Mouse (Mus musculus): ENCODE results near the gene Cd52. TPM values are rescaled to one million over a fixed set of nuclear protein-coding genes. Genes with fewer than 3 reads are reported as not detected.

Gene Cd52
- polyA plus RNA-seq, 1 experiment from 2014 or later = 20.3 TPM

GRCm38 (mm10) chr4:134067383-134067782 is 27.5 kb downstream of the Cd52 start:
- Histone ChIP-seq H3K27me3 (ENCODE audit: control insufficient read depth, insufficient read depth, low read length) (no peaks in the 10 kb centered on the region), H3K4me2 (replicated peaks; ENCODE audit: low read depth) (peak overlapping the region; percentile 47; the same call in 1 of the 2 replicates), H3K4me1 (replicated peaks; ENCODE audit: control insufficient read depth, insufficient read depth) (0 out of 2 replicates have a peak, but pooled peaks cover 3% of the 10 kb centered on the region), H3K4me3 (ENCODE audit: low read depth, low read length) (no peak overlapping the region), H3K27ac (replicated peaks) (peak overlapping the region; percentile 88), H3K9me3 (ENCODE audit: control insufficient read depth, low read length) (no peaks in the 10 kb centered on the region), H3K36me3 (ENCODE audit: control insufficient read depth, insufficient read depth, low read length) (no peaks in the 10 kb centered on the region), H3K9ac (ENCODE audit: low read length) (peak overlapping the region; percentile 43; the same call in 1 of the 2 replicates)
- TF ChIP-seq CTCF (IDR thresholded peaks at IDR 0.05; ENCODE audit: low read depth) = no peak
- no peak for TF ChIP-seq EP300 (optimal IDR thresholded peaks at IDR 0.05)
- peak; percentile 74 for ATAC-seq (ENCODE audit: low FRiP score, low TSS enrichment)
- WGBS = 59% methylated on average over 8 of the region's 8 CpGs
- peak; percentile 71 for DNase-seq (ENCODE audit: low spot score)

- no peaks in the 10 kb centered on the region for H3K9me3 ChIP-seq (ENCODE audit: control insufficient read depth, low read length)
- 15% methylated on average over 23 of the region's 23 CpGs for WGBS
- DNase-seq (ENCODE audit: low spot score) = peak; percentile 83
- H3K4me3 ChIP-seq (ENCODE audit: low read depth, low read length) = peak overlapping the region; percentile 27; the same call in 1 of the 2 replicates
- peak; percentile 51 for ATAC-seq (ENCODE audit: low FRiP score, low TSS enrichment)
- no peaks in the 10 kb centered on the region for H3K36me3 ChIP-seq (ENCODE audit: control insufficient read depth, insufficient read depth, low read length)
- H3K27me3 ChIP-seq (ENCODE audit: control insufficient read depth, insufficient read depth, low read length) = no peaks in the 10 kb centered on the region; the same call in 1 of the 2 replicates
- H3K4me2 ChIP-seq (replicated peaks; ENCODE audit: low read depth) = peak overlapping the region; percentile 47
- no peak for TF ChIP-seq EP300 (optimal IDR thresholded peaks at IDR 0.05)
- no peak for TF ChIP-seq CTCF (IDR thresholded peaks at IDR 0.05; ENCODE audit: low read depth)
- H3K4me1 ChIP-seq (replicated peaks; ENCODE audit: control insufficient read depth, insufficient read depth) = 0 out of 2 replicates have a peak, but pooled peaks cover 3% of the 10 kb centered on the region
- peak overlapping the region; percentile 74 for H3K27ac ChIP-seq (replicated peaks)
- peak overlapping the region; percentile 35; the same call in 1 of the 2 replicates for H3K9ac ChIP-seq (ENCODE audit: low read length)
Observed at GRCm38 (mm10) chr4:134065431-134066004, 29.4 kb downstream of the Cd52 start.

DNA sequence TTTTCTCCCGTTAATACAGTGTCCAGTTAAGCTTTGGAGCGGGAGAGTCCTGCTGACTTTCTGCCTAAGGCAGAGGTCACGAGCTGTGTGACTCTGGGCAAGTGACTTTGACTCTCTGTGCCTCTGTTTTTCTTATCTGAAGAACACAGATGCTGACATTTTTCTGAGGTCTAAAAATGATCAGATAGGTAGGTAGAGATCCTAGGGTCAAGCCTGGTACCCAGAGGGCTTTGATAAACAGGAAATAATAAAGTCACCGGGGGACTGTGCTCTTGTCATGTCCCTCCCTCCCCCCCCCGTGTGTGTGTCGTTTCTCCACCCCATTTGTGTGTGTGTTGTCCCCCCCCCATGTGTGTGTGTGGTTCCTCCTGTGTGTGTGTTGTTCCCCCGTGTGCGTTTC is 32.3 kb downstream of the Cd52 start:
- no peaks in the 10 kb centered on the region for H3K36me3 ChIP-seq (ENCODE audit: control insufficient read depth, insufficient read depth, low read length)
- no peak overlapping the region for H3K4me3 ChIP-seq (ENCODE audit: low read depth, low read length)
- H3K27ac ChIP-seq (replicated peaks) = peak overlapping the region; percentile 56
- 44% methylated on average over 6 of the region's 8 CpGs for WGBS
- H3K4me1 ChIP-seq (replicated peaks; ENCODE audit: control insufficient read depth, insufficient read depth) = 0 out of 2 replicates have a peak, but pooled peaks cover 3% of the 10 kb centered on the region
- no peaks in the 10 kb centered on the region for H3K9me3 ChIP-seq (ENCODE audit: control insufficient read depth, low read length)
- TF ChIP-seq CTCF (IDR thresholded peaks at IDR 0.05; ENCODE audit: low read depth) (no peak), EP300 (optimal IDR thresholded peaks at IDR 0.05) (no peak)
- H3K9ac ChIP-seq (ENCODE audit: low read length) = no peak overlapping the region
- H3K27me3 ChIP-seq (ENCODE audit: control insufficient read depth, insufficient read depth, low read length) = no peaks in the 10 kb centered on the region; the same call in 1 of the 2 replicates
- ATAC-seq (ENCODE audit: low FRiP score, low TSS enrichment) (no peak), DNase-seq (ENCODE audit: low spot score) (no peak)
- 0 out of 2 replicates have a peak overlapping the region, but pooled peaks have one; percentile 11 for H3K4me2 ChIP-seq (replicated peaks; ENCODE audit: low read depth)

GRCm38 (mm10) chr4:134061944-134062446 is 32.9 kb downstream of the Cd52 start:
- TF ChIP-seq EP300 (optimal IDR thresholded peaks at IDR 0.05) (no peak), CTCF (IDR thresholded peaks at IDR 0.05; ENCODE audit: low read depth) (no peak)
- Histone ChIP-seq H3K27ac (replicated peaks) (peak overlapping the region; percentile 56), H3K9me3 (ENCODE audit: control insufficient read depth, low read length) (no peaks in the 10 kb centered on the region), H3K4me1 (replicated peaks; ENCODE audit: control insufficient read depth, insufficient read depth) (0 out of 2 replicates have a peak, but pooled peaks cover 3% of the 10 kb centered on the region), H3K27me3 (ENCODE audit: control insufficient read depth, insufficient read depth, low read length) (no peaks in the 10 kb centered on the region; the same call in 1 of the 2 replicates), H3K4me2 (replicated peaks; ENCODE audit: low read depth) (0 out of 2 replicates have a peak overlapping the region, but pooled peaks have one; percentile 11), H3K9ac (ENCODE audit: low read length) (no peak overlapping the region), H3K36me3 (ENCODE audit: control insufficient read depth, insufficient read depth, low read length) (no peaks in the 10 kb centered on the region), H3K4me3 (ENCODE audit: low read depth, low read length) (no peak overlapping the region)
- ATAC-seq (ENCODE audit: low FRiP score, low TSS enrichment) (peak; percentile 88), DNase-seq (ENCODE audit: low spot score) (peak; percentile 82)
- 30% methylated on average over 8 of the region's 8 CpGs for WGBS

GRCm38 (mm10) chr4:134061166-134061830 is 33.6 kb downstream of the Cd52 start:
- 0 out of 2 replicates have a peak, but pooled peaks cover 3% of the 10 kb centered on the region for H3K4me1 ChIP-seq (replicated peaks; ENCODE audit: control insufficient read depth, insufficient read depth)
- ATAC-seq (ENCODE audit: low FRiP score, low TSS enrichment) (peak; percentile 55), DNase-seq (ENCODE audit: low spot score) (peak; percentile 55)
- no peak overlapping the region for H3K4me2 ChIP-seq (replicated peaks; ENCODE audit: low read depth)
- TF ChIP-seq CTCF (IDR thresholded peaks at IDR 0.05; ENCODE audit: low read depth) (no peak), EP300 (optimal IDR thresholded peaks at IDR 0.05) (no peak)
- no peaks in the 10 kb centered on the region for H3K36me3 ChIP-seq (ENCODE audit: control insufficient read depth, insufficient read depth, low read length)
- no peaks in the 10 kb centered on the region for H3K9me3 ChIP-seq (ENCODE audit: control insufficient read depth, low read length)
- no peak overlapping the region for H3K9ac ChIP-seq (ENCODE audit: low read length)
- whole genome bisulfite sequencing = 49% methylated on average over 18 of the region's 18 CpGs
- peak overlapping the region; percentile 56 for H3K27ac ChIP-seq (replicated peaks)
- no peak overlapping the region for H3K4me3 ChIP-seq (ENCODE audit: low read depth, low read length)
- no peaks in the 10 kb centered on the region; the same call in 1 of the 2 replicates for H3K27me3 ChIP-seq (ENCODE audit: control insufficient read depth, insufficient read depth, low read length)

Data from stomach, postnatal 0 days (tissue).